Comparison of ENCODE assay signal across 14 mouse cellular contexts in the genomic region with DNA sequence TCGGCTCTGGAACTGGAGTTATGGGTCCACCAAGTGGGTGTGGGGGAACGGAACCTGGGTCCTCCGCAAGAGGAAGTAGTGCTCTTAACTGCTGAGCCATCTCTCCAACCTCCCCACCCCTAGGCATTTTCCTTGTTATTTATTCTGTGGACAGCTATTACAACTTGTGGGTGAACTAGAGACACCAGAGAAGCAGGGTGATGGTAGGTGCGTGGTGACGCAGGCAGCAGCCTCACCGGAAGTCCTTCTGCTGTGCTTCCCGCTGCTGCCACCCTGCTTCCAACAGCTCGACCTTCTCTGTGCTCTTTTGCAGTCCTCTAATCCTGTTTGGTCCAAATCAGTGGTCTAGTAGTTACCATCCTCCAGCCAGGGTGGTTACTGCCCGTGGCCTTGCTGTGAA. TPM values are rescaled to one million over a fixed set of nuclear protein-coding genes. Genes with fewer than 3 reads are reported as not detected.
A peak's percentile ranks its signal among the peaks of the same experiment; 100 is the strongest.
DNase-seq lines count a peak whose midpoint lies in the region; ATAC-seq lines count a peak whose summit lies in the region.
"Had no signal": no experiment of that assay in that cellular context is flagged by ENCODE, and none has a peak within 500 bp of the region (broad histone marks: within the 10 kb centered on the region; RNA-seq: fewer than 3 reads in every experiment).

No protein-coding gene starts in this region.

- intact Hi-C loops in heart, postnatal 14 days (cut with DNase I): no loop called here

- H3K27me3 ChIP-seq in heart, embryonic 15.5 days: no peaks in the 10 kb centered on the region
- no peaks in the 10 kb centered on the region for H3K27me3 ChIP-seq in hindbrain, embryonic 16.5 days (replicated peaks; ENCODE audit: control insufficient read depth, insufficient read depth, low read length)
- H3K27me3 ChIP-seq: embryonic facial prominence, embryonic 13.5 days; limb, embryonic 12.5 days had no signal

- peaks cover 100% of the 10 kb centered on the region for H3K79me2 ChIP-seq in macrophage (ENCODE audit: inconsistent target)

- H3K9ac ChIP-seq in heart, embryonic 15.5 days: no peak overlapping the region
- H3K9ac ChIP-seq in hindbrain, embryonic 16.5 days (ENCODE audit: low read depth, low read length): no peak overlapping the region
- H3K9ac ChIP-seq: embryonic facial prominence, embryonic 13.5 days; limb, embryonic 12.5 days had no signal

- H3K9me3 ChIP-seq in heart, embryonic 15.5 days (replicated peaks): no peaks in the 10 kb centered on the region
- no peaks in the 10 kb centered on the region for H3K9me3 ChIP-seq in hindbrain, embryonic 16.5 days (ENCODE audit: control insufficient read depth, low read length)
- H3K9me3 ChIP-seq: embryonic facial prominence, embryonic 13.5 days; limb, embryonic 12.5 days had no signal

- no peak overlapping the region for H3K4me3 ChIP-seq in heart, embryonic 15.5 days
- H3K4me3 ChIP-seq in brown adipose tissue, adult 24 weeks (ENCODE audit: insufficient read depth, low read depth, low read length): no peak overlapping the region
- H3K4me3 ChIP-seq in macrophage (ENCODE audit: inconsistent target): no peak overlapping the region
- no peak overlapping the region for H3K4me3 ChIP-seq in hindbrain, embryonic 16.5 days (ENCODE audit: low read length)
- H3K4me3 ChIP-seq: embryonic facial prominence, embryonic 13.5 days; limb, embryonic 12.5 days had no signal

- DNase-seq in heart, postnatal 14 days: no peak
- peak; percentile 77 for DNase-seq in CD4-positive helper T cell, adult 2 months (ENCODE audit: low read depth, low spot score)
- no peak for DNase-seq in layer of hippocampus, adult 9-11 months
- DNase-seq in testis, postnatal 14 days (ENCODE audit: low spot score): no peak
- DNase-seq: cerebellum, adult 2 months; heart, postnatal 4 days; kidney, postnatal 36 days; right cerebral cortex, postnatal 14 days had no signal

- peak overlapping the region; percentile 72; the same call in 1 of the 2 replicates for H3K27ac ChIP-seq in heart, embryonic 15.5 days
- peak overlapping the region; percentile 75 for H3K27ac ChIP-seq in brown adipose tissue, adult 24 weeks (replicated peaks; ENCODE audit: low read depth, low read length)
- peak overlapping the region; percentile 95 for H3K27ac ChIP-seq in macrophage
- no peak overlapping the region for H3K27ac ChIP-seq in hindbrain, embryonic 16.5 days (ENCODE audit: low read depth, low read length)
- H3K27ac ChIP-seq: embryonic facial prominence, embryonic 13.5 days; limb, embryonic 12.5 days had no signal

- 83% methylated on average over 9 of the region's 9 CpGs for WGBS in heart, embryonic 15.5 days
- 2% methylated on average over 9 of the region's 9 CpGs for WGBS in macrophage (ENCODE audit: missing documents)
- 93% methylated on average over 9 of the region's 9 CpGs for WGBS in hindbrain, embryonic 16.5 days

- H3K4me2 ChIP-seq in heart, embryonic 15.5 days: no peak overlapping the region
- no peak overlapping the region for H3K4me2 ChIP-seq in hindbrain, embryonic 16.5 days (ENCODE audit: low read length)
- H3K4me2 ChIP-seq: embryonic facial prominence, embryonic 13.5 days; limb, embryonic 12.5 days had no signal

- peaks cover 84% of the 10 kb centered on the region for H3K4me1 ChIP-seq in heart, embryonic 15.5 days (replicated peaks)
- peaks cover 44% of the 10 kb centered on the region for H3K4me1 ChIP-seq in brown adipose tissue, adult 24 weeks (ENCODE audit: control insufficient read depth, insufficient read depth, insufficient read length, low read length)
- H3K4me1 ChIP-seq in hindbrain, embryonic 16.5 days (ENCODE audit: control insufficient read depth, insufficient read depth, low read depth, low read length): peaks cover 15% of the 10 kb centered on the region

- H3K36me3 ChIP-seq in heart, embryonic 15.5 days: peaks cover 5% of the 10 kb centered on the region; the same call in 1 of the 2 replicates
- no peaks in the 10 kb centered on the region; the same call in 1 of the 2 replicates for H3K36me3 ChIP-seq in macrophage (ENCODE audit: inconsistent target)
- H3K36me3 ChIP-seq in hindbrain, embryonic 16.5 days (ENCODE audit: control insufficient read depth, insufficient read depth, low read length): peaks cover 5% of the 10 kb centered on the region

- ATAC-seq in heart, embryonic 15.5 days (replicated peaks; ENCODE audit: insufficient number of reproducible peaks, insufficient read depth, low FRiP score, low read depth): no peak
- ATAC-seq in hindbrain, embryonic 16.5 days: no peak

RNA-seq across cellular contexts. Expression of a gene that starts 6.4 kb away (rescaled TPM):
- 363 and 375 TPM in 2 replicates for polyA plus RNA-seq in heart, embryonic 15.5 days (2015; fragmentation: Nextera tagmentation; extraction: Ambion mirVana)
- 100 to 1,000 TPM; 418 to 433 TPM for total RNA-seq in heart, postnatal 14 days (2021)
- 154 and 166 TPM in 2 replicates for polyA plus RNA-seq in brown adipose tissue, adult 24 weeks (2012; ENCODE audit: insufficient read depth, insufficient read length, missing spikeins)
- total RNA-seq in macrophage (2018; cell fraction: chromatin; rRNA removed): 100 to 1,000 TPM; 159 to 332 (median 238) TPM
- 100 to 1,000 TPM; 379 to 591 (median 456) TPM for total RNA-seq in macrophage (2018; cell fraction: cytosol; rRNA removed)
- 100 to 1,000 TPM; 176 to 252 (median 211) TPM for total RNA-seq in macrophage (2018; cell fraction: nucleus; rRNA removed)
- 485 to 769 TPM (median 513 TPM) in 3 replicates for polyA plus RNA-seq in macrophage (2018)
- polyA plus RNA-seq in hindbrain, embryonic 16.5 days (2015; fragmentation: Nextera tagmentation; extraction: Ambion mirVana): 339 and 345 TPM in 2 replicates
